Mouse (Mus musculus): Measurements from ENCODE around the gene Kif5a. TPM values are rescaled to one million over a fixed set of nuclear protein-coding genes. Genes with fewer than 3 reads are reported as not detected.

Gene Kif5a
- polyA plus RNA-seq, 1 experiment from 2014 or later, result 106 TPM

DNA sequence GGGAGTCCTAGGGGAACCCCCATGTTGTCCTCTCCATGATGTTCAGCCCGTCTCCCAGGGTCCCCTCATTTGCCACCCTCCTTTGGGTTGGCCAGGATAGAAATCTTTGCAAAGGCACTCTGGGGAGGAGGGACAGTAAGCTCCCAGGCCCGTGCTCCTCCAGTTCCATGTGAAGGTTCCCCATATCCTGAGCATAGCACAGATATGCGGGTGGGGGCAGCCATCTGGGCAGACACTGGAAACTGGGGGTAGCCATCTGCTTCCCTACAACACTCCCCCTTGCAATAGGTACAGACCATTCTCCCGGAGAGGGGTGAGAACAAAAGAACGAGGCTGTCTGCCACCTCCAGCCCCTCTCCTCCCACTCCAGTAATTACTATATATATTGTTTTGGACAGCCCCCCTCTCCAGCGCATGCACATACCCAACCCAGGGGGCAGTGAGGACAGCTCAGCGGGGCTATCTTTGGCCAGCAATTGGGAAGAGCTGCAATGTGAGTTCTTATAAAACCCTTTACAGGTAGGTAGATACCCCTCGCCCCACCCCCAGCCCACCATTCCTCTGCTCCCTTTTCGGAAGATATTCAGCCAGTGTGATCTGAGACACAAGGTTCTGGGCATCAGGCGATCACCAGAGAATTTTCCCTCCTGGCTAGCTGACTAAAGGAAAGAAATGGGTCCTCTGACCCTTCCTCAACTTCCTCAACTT lies 75.6 kb downstream of the Kif5a start:
- Histone ChIP-seq H3K9me3 (ENCODE audit: control insufficient read depth, low read length) (no peaks in the 10 kb centered on the region), H3K36me3 (ENCODE audit: control insufficient read depth, insufficient read depth) (peaks cover 4% of the 10 kb centered on the region; the same call in 1 of the 2 replicates), H3K4me2 (ENCODE audit: low read length) (peak overlapping the region; percentile 92), H3K27ac (ENCODE audit: low read length) (peak overlapping the region; percentile 88), H3K4me1 (replicated peaks; ENCODE audit: control insufficient read depth, insufficient read depth, low read length) (peaks cover 33% of the 10 kb centered on the region), H3K27me3 (replicated peaks; ENCODE audit: control insufficient read depth, insufficient read depth, low read length) (no peaks in the 10 kb centered on the region), H3K9ac (replicated peaks; ENCODE audit: low read depth, low read length) (peak overlapping the region; percentile 93), H3K4me3 (replicated peaks; ENCODE audit: low read length) (peak overlapping the region; percentile 82)
- WGBS, result 30% methylated on average over 10 of the region's 10 CpGs
- ATAC-seq, result peak; percentile 57

DNA sequence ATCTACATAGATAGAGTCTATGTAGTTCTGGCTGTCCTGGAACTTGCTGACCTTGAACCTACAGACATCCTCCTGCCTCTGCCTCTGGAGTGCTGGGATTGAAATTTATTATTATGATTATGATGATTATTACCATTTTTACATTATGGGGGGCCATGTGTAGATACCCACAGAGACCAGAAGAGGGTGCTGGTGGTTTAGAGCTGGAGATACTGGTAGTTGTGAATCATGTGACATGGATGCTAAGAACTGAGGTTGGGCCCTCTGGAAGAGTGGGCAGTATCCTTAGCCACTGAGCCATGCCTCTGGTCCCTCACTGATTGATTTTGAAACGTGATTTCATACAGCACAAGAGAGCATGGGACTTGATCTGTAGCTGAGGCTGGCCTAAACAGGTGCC lies 76.7 kb downstream of the Kif5a start:
- H3K27me3 ChIP-seq (replicated peaks; ENCODE audit: control insufficient read depth, insufficient read depth, low read length), result no peaks in the 10 kb centered on the region
- H3K4me1 ChIP-seq (replicated peaks; ENCODE audit: control insufficient read depth, insufficient read depth, low read length), result peaks cover 33% of the 10 kb centered on the region
- H3K4me3 ChIP-seq (replicated peaks; ENCODE audit: low read length), result no peak overlapping the region
- H3K4me2 ChIP-seq (ENCODE audit: low read length), result no peak overlapping the region
- WGBS, result 82% methylated on average over 1 of the region's 1 CpGs
- no peak overlapping the region for H3K9ac ChIP-seq (replicated peaks; ENCODE audit: low read depth, low read length)
- H3K9me3 ChIP-seq (ENCODE audit: control insufficient read depth, low read length), result no peaks in the 10 kb centered on the region
- ATAC-seq, result no peak
- H3K27ac ChIP-seq (ENCODE audit: low read length), result no peak overlapping the region
- H3K36me3 ChIP-seq (ENCODE audit: control insufficient read depth, insufficient read depth), result peaks cover 4% of the 10 kb centered on the region; the same call in 1 of the 2 replicates

GRCm38 (mm10) chr10:127185506-127185905 lies 77.6 kb downstream of the Kif5a start:
- no peak overlapping the region for H3K9ac ChIP-seq (replicated peaks; ENCODE audit: low read depth, low read length)
- no peak overlapping the region for H3K4me3 ChIP-seq (replicated peaks; ENCODE audit: low read length)
- ATAC-seq, result no peak
- peaks cover under 1% of the 10 kb centered on the region; the same call in 1 of the 2 replicates for H3K27me3 ChIP-seq (replicated peaks; ENCODE audit: control insufficient read depth, insufficient read depth, low read length)
- peaks cover 4% of the 10 kb centered on the region; the same call in 1 of the 2 replicates for H3K36me3 ChIP-seq (ENCODE audit: control insufficient read depth, insufficient read depth)
- WGBS, result 85% methylated on average over 15 of the region's 15 CpGs
- no peaks in the 10 kb centered on the region for H3K9me3 ChIP-seq (ENCODE audit: control insufficient read depth, low read length)
- H3K4me1 ChIP-seq (replicated peaks; ENCODE audit: control insufficient read depth, insufficient read depth, low read length), result peaks cover 34% of the 10 kb centered on the region
- H3K27ac ChIP-seq (ENCODE audit: low read length), result no peak overlapping the region
- H3K4me2 ChIP-seq (ENCODE audit: low read length), result no peak overlapping the region

GRCm38 (mm10) chr10:127185101-127185500 lies 78.0 kb downstream of the Kif5a start:
- Histone ChIP-seq H3K4me1 (replicated peaks; ENCODE audit: control insufficient read depth, insufficient read depth, low read length) (peaks cover 37% of the 10 kb centered on the region), H3K36me3 (ENCODE audit: control insufficient read depth, insufficient read depth) (peaks cover 4% of the 10 kb centered on the region; the same call in 1 of the 2 replicates), H3K27me3 (replicated peaks; ENCODE audit: control insufficient read depth, insufficient read depth, low read length) (peaks cover 3% of the 10 kb centered on the region; the same call in 1 of the 2 replicates), H3K27ac (ENCODE audit: low read length) (no peak overlapping the region), H3K9ac (replicated peaks; ENCODE audit: low read depth, low read length) (no peak overlapping the region), H3K4me3 (replicated peaks; ENCODE audit: low read length) (no peak overlapping the region), H3K4me2 (ENCODE audit: low read length) (no peak overlapping the region), H3K9me3 (ENCODE audit: control insufficient read depth, low read length) (no peaks in the 10 kb centered on the region)
- WGBS, result 72% methylated on average over 9 of the region's 9 CpGs
- ATAC-seq, result no peak

DNA sequence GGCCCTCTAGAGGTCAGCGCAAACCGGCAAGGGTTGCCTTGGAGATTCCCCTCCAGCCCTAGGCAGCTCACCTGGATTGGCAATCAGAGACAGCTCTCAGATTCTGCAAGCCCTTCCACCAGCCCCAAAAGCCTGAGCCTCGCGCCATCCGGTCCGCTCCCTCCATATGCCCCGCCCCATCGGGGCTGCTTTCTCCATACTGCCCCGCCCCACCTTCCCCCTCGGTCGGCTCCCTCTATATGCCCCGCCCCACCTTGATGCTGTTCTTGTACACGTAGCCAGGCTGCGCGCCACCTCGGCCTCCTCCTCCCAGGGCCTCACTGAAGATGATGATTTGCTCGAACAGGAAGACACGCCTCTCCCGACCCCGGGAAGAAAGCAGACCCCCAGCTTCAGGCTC lies 79.4 kb downstream of the Kif5a start:
- H3K27ac ChIP-seq (ENCODE audit: low read length), result no peak overlapping the region
- H3K4me2 ChIP-seq (ENCODE audit: low read length), result peak overlapping the region; percentile 35
- no peaks in the 10 kb centered on the region for H3K9me3 ChIP-seq (ENCODE audit: control insufficient read depth, low read length)
- H3K4me3 ChIP-seq (replicated peaks; ENCODE audit: low read length), result 0 out of 2 replicates have a peak overlapping the region, but pooled peaks have one; percentile 13
- H3K9ac ChIP-seq (replicated peaks; ENCODE audit: low read depth, low read length), result no peak overlapping the region; the same call in 1 of the 2 replicates
- no peak for ATAC-seq
- H3K4me1 ChIP-seq (replicated peaks; ENCODE audit: control insufficient read depth, insufficient read depth, low read length), result peaks cover 27% of the 10 kb centered on the region
- 15% methylated on average over 20 of the region's 20 CpGs for WGBS
- peaks cover 11% of the 10 kb centered on the region for H3K27me3 ChIP-seq (replicated peaks; ENCODE audit: control insufficient read depth, insufficient read depth, low read length)
- H3K36me3 ChIP-seq (ENCODE audit: control insufficient read depth, insufficient read depth), result peaks cover 4% of the 10 kb centered on the region; the same call in 1 of the 2 replicates

DNA sequence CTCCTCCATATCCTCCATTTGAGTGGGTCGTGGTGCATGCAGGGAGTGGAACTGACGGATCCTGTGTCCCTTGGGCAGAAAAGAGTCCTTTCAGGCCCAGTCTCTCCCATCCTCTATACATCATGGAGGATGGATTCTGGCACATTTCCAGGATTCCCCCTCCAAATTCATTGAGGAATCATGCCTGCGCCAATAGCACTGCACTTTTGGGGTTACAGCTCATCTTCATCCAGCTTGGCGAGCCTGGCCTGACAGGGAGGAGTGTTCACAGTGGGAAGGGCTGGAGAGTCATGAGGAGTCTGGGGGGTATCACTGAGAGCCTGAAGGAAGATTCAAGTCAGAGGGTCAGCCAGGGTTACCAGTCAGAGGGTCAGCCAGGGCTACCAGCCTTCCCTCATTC lies 80.5 kb downstream of the Kif5a start:
- H3K27ac ChIP-seq (ENCODE audit: low read length), result no peak overlapping the region
- no peak overlapping the region for H3K4me2 ChIP-seq (ENCODE audit: low read length)
- H3K4me3 ChIP-seq (replicated peaks; ENCODE audit: low read length), result no peak overlapping the region
- peaks cover 19% of the 10 kb centered on the region for H3K27me3 ChIP-seq (replicated peaks; ENCODE audit: control insufficient read depth, insufficient read depth, low read length)
- peaks cover 29% of the 10 kb centered on the region for H3K4me1 ChIP-seq (replicated peaks; ENCODE audit: control insufficient read depth, insufficient read depth, low read length)
- no peak overlapping the region for H3K9ac ChIP-seq (replicated peaks; ENCODE audit: low read depth, low read length)
- no peak for ATAC-seq
- H3K9me3 ChIP-seq (ENCODE audit: control insufficient read depth, low read length), result no peaks in the 10 kb centered on the region
- WGBS, result 80% methylated on average over 4 of the region's 4 CpGs
- H3K36me3 ChIP-seq (ENCODE audit: control insufficient read depth, insufficient read depth), result peaks cover 4% of the 10 kb centered on the region; the same call in 1 of the 2 replicates

GRCm38 (mm10) chr10:127181566-127181965 lies 81.6 kb downstream of the Kif5a start:
- Histone ChIP-seq H3K4me2 (ENCODE audit: low read length) (no peak overlapping the region), H3K4me3 (replicated peaks; ENCODE audit: low read length) (no peak overlapping the region), H3K36me3 (ENCODE audit: control insufficient read depth, insufficient read depth) (peaks cover 3% of the 10 kb centered on the region; the same call in 1 of the 2 replicates), H3K27ac (ENCODE audit: low read length) (no peak overlapping the region), H3K27me3 (replicated peaks; ENCODE audit: control insufficient read depth, insufficient read depth, low read length) (peaks cover 23% of the 10 kb centered on the region), H3K4me1 (replicated peaks; ENCODE audit: control insufficient read depth, insufficient read depth, low read length) (peaks cover 26% of the 10 kb centered on the region), H3K9me3 (ENCODE audit: control insufficient read depth, low read length) (no peaks in the 10 kb centered on the region), H3K9ac (replicated peaks; ENCODE audit: low read depth, low read length) (no peak overlapping the region)
- no peak for ATAC-seq
- WGBS, result 64% methylated on average over 6 of the region's 6 CpGs

- Histone ChIP-seq H3K27me3 (replicated peaks; ENCODE audit: control insufficient read depth, insufficient read depth, low read length) (peaks cover 30% of the 10 kb centered on the region), H3K4me2 (ENCODE audit: low read length) (no peak overlapping the region; the same call in 1 of the 2 replicates), H3K36me3 (ENCODE audit: control insufficient read depth, insufficient read depth) (no peaks in the 10 kb centered on the region), H3K4me1 (replicated peaks; ENCODE audit: control insufficient read depth, insufficient read depth, low read length) (peaks cover 26% of the 10 kb centered on the region), H3K9me3 (ENCODE audit: control insufficient read depth, low read length) (no peaks in the 10 kb centered on the region), H3K27ac (ENCODE audit: low read length) (no peak overlapping the region), H3K4me3 (replicated peaks; ENCODE audit: low read length) (no peak overlapping the region), H3K9ac (replicated peaks; ENCODE audit: low read depth, low read length) (no peak overlapping the region)
- 20% methylated on average over 3 of the region's 3 CpGs for WGBS
- no peak for ATAC-seq
Measured at GRCm38 (mm10) chr10:127180695-127181047, 82.5 kb downstream of the Kif5a start.

DNA sequence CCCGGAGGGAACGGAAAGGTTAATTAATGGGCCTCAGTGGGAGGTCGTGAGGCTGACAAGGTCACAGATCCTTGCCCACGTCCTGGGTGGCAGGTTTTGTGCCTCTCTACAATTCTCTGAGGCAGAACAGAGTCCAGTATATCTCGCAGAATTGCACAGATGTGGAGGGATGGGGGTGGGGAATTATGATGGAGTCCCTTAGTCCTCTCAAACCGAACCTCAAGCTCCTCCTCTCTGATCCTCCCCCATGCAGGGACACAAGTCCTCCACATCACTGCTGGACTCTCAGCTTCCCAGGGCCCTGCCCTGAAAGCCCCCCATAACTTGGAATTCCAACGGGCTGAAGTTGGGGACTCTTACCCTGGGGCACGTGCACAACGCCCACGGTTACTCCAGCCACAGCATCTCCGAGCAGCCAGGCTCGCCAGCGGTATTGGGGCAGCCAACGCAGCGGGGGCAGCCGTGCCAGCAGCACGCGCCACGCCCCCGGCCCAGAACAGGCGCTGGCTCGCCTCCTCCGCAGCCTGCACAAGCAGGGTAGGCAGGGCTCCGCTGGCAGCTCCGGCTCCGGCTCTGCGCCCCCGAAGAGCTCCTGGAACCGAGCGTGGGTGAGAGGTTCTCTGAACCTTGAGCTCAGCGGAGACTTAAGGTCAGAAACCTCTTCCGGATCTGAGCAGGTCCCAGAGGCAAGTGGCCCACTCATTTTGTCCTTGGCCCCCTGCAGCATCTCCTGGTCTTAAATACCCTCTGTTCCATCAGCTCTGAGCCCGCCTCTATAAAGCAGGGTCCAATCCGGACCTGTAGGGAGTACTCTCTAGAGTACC lies 83.1 kb downstream of the Kif5a start, which contains the start of gene Slc26a10:
TSS of gene Slc26a10 (minus strand) at position 775 of the 824 bp plus-strand sequence.
- Histone ChIP-seq H3K9me3 (ENCODE audit: control insufficient read depth, low read length) (no peaks in the 10 kb centered on the region), H3K27ac (ENCODE audit: low read length) (no peak within 1 kb of the TSS), H3K4me3 (replicated peaks; ENCODE audit: low read length) (peak within 1 kb of the TSS; percentile 14), H3K4me1 (replicated peaks; ENCODE audit: control insufficient read depth, insufficient read depth, low read length) (peaks cover 26% of the 10 kb centered on the region), H3K27me3 (replicated peaks; ENCODE audit: control insufficient read depth, insufficient read depth, low read length) (peaks cover 31% of the 10 kb centered on the region), H3K36me3 (ENCODE audit: control insufficient read depth, insufficient read depth) (no peaks in the 10 kb centered on the region), H3K9ac (replicated peaks; ENCODE audit: low read depth, low read length) (0 out of 2 replicates have a peak within 1 kb of the TSS, but pooled peaks have one; percentile 22), H3K4me2 (ENCODE audit: low read length) (peak within 1 kb of the TSS; percentile 40)
- WGBS, result 1% methylated on average over 34 of the region's 34 CpGs
- peak; percentile 64 for ATAC-seq

Data from forebrain, embryonic 16.5 days (tissue).